Mouse (Mus musculus): ENCODE results near the gene Gm35134. TPM values are rescaled to one million over a fixed set of nuclear protein-coding genes. Genes with fewer than 3 reads are reported as not detected.
"Not testable (repeated sequence)": the region's sequence is repeated elsewhere in the genome, so short reads cannot be mapped to it uniquely, and the experiment has no call there.

The Gm35134 gene
- polyA plus RNA-seq (2014; fragmentation: Nextera tagmentation; extraction: Ambion mirVana), result not detected in 2 replicates

DNA sequence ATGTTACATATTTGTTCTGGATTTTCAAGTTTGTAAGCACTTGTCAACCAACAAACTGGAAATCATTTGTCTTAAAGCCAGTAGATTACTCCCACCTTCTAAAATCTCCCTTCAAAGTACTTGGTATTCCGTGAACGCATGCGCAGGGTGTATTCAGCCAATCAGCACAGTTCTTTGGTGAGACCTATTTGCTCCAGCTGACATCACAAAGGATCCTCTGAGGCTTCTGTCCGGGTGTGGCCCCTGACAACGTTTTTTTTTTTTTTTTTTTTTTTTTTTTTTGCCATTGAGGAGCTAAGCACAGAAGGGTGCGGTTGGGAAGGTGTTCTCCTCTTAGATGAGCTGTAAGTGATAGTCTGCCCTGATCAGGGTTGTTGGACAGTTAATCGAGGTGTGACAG is at the start of gene Gm35134:
Gene Gm35134, plus strand, starts transcription at position 301 of the 400 bp plus-strand sequence.
- not testable (repeated sequence) for H3K4me2 ChIP-seq (ENCODE audit: low read depth, low read length, severe bottlenecking); H3K27me3 ChIP-seq (ENCODE audit: control insufficient read depth, insufficient read depth, low read length); H3K4me3 ChIP-seq (ENCODE audit: low read depth, low read length); H3K9ac ChIP-seq (ENCODE audit: low read length); ATAC-seq (replicated peaks; ENCODE audit: low FRiP score); H3K4me1 ChIP-seq (replicated peaks; ENCODE audit: control insufficient read depth, insufficient read depth, low read length); H3K27ac ChIP-seq (ENCODE audit: low read depth, low read length); H3K36me3 ChIP-seq (ENCODE audit: control insufficient read depth, insufficient read depth, low read length); DNase-seq (ENCODE audit: low spot score); H3K9me3 ChIP-seq (ENCODE audit: control insufficient read depth, low read length)
- WGBS, result no CpG with 5 or more reads among the region's 7 CpGs

Data from forebrain, embryonic 11.5 days (tissue).